Mouse (Mus musculus): ENCODE measurements at regions not wholly inside any gene's neighbourhood (a gene's known extent, or its start where the extent isn't known, plus 50 kb on each side); places are given as distances from the start of the nearest gene placed in this dataset.

DNA sequence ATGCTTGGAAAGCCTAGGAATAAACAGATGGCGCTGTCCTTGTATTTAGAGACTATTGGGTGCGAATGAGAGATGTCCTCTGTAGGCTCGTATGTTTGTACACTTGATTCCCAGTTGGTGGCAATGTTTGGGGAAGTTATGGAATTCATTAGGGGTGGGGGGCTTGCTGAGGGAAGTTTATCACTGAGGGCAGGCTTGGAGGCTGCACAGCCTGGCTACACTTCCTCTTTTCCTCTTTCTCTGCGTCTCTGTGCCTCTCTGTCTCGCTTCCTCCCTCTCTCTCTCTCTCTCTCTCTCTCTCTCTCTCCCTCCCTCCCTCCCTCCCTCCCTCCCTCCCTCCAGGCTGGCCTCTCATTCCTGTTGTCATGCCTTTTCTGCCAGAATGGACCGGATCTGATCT, 104.2 kb upstream of the Arid2 start:
- DNase-seq (ENCODE audit: low spot score in 2 of 2) = no peak

DNA sequence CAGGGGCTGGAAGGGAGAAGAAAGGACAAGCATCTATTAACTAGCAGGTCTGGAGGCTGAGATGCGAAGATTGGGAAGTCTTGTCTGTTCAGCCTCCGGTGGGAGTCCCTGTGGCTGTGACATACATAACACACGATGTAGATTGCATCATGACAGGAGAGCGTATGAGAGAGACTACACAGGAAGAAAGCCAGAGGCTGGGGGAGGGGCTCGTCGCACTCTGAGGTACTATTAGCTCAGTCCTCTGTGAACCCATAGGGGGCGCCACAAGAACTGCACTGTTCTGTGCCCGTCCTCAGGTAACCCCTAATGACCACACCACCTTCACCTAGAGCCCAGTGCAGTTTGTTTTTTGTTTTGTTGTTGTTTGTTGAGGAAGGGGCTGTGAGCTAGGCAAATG, 102.7 kb upstream of the Arid2 start:
- DNase-seq (ENCODE audit: low spot score in 2 of 2) = no peak

DNA sequence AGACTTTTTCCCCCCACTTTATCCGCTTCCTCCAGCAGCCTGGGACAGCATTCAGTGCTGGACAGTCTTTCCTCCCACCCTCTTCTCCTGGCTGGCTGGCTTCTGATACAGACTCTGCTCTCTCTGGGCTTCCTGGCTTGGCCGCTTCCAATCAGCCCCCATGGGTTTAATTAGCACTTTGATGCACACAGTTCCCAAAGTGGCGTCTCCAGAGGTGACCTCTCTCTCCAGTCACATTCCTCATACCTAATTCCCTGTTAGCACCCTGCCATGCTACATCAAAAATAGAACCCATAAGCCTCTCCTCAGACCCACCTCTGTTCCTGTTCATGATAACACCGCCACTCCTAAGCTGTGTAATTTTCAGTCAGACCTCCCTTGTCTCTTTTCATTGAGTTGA, 101.9 kb upstream of the Arid2 start:
- no peak for DNase-seq (ENCODE audit: low spot score in 2 of 2)

DNA sequence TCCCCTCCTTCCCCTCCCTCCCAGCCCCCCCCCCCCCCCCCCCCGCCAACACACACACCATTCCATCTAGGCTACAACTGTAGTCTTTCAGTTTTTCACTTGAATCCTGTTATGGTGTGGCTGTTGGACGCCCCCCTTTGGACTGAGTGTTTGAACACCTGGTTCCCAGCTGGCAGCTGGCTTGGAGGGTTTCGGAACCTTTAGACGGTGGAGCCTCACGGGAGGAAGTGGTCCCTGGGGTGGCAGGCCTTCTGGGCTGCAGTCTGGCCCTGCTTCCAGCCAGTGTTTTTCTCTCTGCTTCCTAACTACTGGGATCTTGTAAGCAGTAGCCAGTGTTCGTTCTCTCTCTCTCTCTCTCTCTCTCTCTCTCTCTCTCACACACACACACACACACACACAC, 101.4 kb upstream of the Arid2 start:
- DNase-seq (ENCODE audit: low spot score in 2 of 2) = no peak

DNA sequence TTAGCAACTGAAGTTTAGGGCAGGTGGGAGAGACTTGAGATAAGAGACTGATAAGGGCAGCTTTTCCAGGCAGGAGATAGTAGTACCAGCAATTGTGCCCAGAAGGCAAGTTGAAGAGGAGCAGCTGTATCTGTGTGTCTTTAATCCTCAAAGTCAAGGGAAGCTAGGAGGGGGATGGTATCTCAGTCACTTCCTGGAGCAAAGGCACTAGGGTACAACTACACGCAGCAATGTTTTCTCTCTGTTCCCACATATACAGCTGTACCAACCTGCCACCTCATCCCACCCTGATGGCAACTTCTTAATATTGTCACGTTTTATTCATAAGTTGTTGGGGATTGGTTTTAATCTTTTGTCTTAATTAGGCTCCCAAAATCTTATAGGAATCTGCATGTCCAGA, 97.8 kb upstream of the Arid2 start:
- no peak for DNase-seq (ENCODE audit: low spot score in 2 of 2)

DNA sequence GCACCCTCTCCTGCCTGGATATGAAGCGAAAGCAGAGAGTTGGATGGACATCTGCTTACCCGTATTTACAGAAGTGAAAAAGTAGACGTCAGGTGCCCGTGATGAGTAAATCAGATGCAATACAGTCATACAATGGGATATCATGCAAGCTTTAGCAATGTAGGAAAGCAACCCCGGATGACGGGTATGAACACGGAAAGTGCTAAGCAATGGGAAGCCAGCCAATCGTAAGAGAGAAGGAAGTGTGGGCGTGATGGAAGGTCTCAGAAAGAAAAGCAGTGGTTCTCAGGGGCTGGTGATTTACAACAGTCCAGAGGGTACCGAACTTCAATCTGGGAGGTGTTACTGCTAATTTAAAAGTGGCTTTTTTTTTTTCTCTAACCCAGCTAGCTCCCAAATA, 89.9 kb upstream of the Arid2 start:
- no peak for DNase-seq (ENCODE audit: low spot score in 2 of 2)

DNA sequence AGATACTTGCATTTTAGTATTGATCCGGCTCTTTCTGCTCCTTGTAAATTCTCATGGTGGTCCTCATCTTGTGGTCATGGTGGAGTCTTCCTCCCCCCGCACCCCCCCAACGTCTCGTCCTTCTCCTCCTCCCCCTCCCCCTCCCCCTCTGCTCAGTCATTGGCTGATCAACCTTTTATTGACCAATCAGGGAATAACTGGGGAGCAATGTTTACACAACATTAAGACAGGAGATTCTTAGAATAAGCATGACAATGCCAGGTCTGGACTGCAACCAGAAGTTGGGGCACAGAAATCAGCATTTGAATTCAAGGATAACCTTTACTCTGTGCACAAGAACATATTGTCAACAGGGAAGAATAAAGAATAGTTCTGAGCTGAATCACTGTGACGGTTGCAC, 89.4 kb upstream of the Arid2 start:
- no peak for DNase-seq (ENCODE audit: low spot score in 2 of 2)

DNA sequence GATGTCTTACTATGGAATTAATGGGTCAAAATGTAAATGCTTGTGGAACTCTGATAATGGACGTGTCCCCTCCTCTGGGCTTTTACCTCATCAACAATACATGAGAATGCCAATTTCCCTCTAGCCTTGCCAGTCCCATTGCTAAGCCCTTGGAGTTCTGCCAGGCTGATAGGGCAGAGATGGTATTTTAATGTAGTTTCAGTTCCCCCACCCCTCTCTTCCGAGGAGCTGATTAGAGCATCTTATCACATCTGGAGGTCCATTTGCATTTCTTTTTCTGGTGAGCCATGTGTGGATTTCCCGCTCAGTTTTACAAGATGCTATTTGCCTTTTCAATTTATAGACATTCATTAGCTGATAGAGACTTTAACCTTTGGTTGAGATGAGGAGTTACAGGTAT, 86.0 kb upstream of the Arid2 start:
- no peak for DNase-seq (ENCODE audit: low spot score in 2 of 2)

DNA sequence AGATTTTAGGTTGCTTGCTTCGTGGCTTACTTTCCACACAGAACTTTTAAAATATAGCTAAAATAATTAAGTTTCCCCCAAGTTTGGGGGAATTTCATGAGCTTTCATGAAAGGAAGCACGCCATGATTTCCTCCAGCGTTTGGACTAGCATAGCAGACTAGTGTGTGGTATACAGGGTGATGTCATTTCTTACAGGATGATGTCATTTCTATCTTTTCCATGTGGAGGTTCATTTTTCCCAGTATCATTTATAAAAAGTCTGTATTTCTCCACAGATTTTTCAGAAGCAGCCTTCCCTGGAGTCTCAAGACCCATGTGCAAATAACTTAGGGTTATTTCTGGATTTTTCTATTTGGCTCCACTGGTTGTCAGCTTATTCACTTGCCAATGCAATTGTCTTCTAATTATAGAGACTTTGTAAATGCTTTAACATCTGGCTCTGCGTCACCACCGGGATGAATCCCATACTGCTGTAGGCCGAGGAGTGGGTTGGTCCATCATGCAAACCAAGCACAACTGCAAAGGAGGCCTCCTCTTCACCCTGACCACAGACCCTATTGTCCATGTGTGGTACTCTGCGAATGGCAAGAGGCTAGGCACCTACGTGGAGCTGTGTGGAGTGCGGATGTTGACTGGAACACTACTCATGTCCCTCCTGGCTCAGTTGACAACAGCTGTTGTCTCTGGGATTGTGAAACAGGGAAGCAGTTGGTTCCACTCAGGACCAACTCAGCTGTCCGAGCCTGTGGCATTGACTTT, 85.4 kb upstream of the Arid2 start:
- no peak for DNase-seq (ENCODE audit: low spot score in 2 of 2)

DNA sequence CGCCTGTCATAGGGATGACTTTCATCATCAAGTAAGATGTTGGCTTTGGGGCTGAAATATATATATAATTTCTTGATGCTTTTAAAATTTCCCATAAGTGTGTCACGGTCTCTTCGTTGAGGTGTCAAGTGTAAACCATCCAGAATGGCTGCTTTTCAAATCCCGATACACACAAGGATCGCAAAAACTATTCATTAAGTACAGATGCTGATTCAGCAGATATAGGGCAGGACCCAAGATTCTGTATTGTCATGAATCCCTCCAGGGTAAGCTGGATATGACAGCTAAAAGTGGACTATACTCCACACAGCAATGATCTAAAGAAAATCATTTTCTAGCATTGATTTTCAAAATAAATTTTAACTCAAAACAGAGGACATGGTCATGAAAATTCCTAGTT, 83.1 kb upstream of the Arid2 start:
- no peak for DNase-seq (ENCODE audit: low spot score in 2 of 2)

DNA sequence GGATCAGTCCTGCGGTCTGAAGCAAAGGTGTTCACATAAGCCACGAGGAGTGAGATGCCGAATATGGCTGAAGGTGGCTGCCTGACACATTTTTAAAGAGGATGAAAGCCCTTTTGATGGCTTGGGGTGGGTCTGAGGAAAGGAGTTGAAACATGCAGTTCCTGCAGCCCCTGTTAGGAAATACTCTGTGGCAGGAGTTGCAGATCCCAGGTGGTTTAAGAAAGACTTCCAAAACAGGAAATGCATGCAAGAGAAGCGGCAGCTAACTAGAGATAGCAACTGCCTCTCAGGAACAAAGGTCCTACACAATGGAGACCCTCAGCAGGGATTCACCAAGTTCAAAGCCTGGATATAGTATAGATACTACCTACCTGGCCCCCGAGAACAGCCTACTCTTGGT, 82.7 kb upstream of the Arid2 start:
- no peak for DNase-seq (ENCODE audit: low spot score in 2 of 2)

DNA sequence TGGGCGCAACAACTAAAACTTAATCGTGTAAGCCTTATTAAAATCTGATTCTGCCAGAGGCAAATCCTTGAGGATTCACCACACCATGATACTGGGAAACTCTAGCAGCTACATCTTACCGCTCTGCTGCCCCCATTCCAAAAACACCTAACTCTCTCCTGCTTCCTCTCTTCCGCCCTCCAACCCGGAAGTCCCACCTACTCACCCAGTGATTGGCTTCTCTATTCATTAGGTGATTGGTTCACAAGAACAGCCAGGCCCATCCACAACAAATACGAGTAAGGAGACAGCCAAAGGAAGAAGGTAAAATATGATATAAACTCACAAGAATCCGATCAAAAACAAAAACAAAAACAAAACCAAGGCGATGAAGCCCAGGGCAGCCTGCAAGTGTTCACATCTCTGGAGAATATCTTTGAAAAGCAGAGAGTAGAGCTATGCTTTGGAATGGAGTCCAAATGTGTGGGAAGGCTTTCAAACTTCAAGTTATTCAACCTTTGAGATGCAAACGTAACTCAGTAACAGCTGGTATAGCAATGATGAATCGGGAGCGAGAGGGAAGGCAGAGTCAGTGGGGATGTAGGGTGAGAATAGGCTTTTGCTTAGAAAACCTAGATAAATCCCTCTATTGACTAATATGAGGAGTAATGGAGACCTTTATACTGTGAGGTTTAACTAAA, 76.5 kb upstream of the Arid2 start:
- no peak for DNase-seq (ENCODE audit: low spot score in 2 of 2)

DNA sequence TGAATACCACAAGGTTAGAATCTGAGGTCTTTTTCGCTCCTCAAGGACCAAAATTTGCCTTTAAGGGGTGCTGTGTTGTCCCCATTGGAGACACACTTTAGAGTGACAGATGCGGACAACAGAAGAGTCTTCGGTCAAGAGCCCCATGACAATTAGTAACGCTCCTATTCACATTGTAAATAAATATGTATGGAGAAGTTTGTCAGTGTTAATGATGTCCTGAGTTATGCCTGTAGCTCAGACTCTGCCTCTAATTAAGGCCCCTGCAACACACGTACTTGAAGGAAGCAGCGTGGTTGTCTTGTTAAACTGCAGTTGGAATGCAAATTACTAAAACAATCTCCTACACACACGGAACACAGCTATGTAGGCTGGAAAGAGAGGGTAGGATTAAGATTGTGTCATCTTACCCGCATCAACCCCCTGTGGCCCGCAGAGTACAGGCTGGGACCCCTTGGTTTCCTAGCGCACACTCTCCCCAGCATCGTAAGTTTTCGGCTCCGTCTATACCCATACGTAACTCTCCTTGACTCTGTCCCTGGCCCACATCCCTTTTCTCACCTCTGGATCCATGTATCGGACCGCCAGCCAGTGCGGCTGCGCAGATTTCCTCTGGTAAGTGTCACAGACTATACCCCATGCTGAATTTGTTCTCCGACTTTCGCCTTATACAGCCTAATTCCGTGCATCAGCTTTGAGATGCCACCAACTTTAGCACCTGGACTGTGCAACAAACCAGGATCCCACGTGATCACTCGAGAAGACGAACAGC, 73.6 kb upstream of the Arid2 start:
- no peak for DNase-seq (ENCODE audit: low spot score in 2 of 2)

DNA sequence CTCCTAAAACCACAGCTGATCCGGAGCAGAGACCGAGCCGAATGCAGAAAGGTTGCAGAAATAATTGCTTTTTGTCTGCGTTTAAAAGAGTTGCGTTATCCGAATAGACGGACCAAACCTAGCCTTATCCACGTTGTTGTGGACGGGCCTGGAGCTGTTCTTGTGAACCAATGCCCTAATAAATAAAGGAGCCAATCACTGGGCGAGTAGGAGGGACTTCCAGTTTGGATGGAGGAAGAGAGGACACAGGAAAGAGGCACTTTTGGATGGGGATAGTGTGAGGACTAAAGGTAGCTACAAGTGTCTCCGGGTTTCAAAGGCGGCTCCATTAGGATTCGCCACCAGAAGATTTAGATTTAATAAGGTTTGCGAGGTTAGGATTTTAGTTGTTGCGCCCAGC, 69.4 kb upstream of the Arid2 start:
- no peak for DNase-seq (ENCODE audit: low spot score in 2 of 2)

DNA sequence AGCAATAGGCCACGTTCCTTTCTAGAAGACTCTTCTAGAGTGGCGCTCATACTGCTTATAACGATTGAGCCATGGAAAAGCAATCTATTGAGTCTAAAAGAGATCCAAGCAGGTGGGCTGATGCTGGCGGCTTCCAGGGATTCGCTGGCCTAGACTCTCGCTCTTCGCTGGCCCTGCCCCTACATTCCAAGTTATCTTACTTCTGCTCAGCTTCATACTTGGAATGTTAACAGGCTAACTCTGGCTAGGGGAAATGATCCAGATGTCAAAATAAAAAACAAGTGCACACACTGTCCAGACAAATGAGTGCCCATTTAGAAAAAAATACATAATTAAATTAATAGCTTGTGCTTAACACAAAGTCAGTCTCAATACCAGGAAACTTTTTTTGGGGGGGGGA, 67.6 kb upstream of the Arid2 start:
- DNase-seq (ENCODE audit: low spot score in 2 of 2) = no peak

DNA sequence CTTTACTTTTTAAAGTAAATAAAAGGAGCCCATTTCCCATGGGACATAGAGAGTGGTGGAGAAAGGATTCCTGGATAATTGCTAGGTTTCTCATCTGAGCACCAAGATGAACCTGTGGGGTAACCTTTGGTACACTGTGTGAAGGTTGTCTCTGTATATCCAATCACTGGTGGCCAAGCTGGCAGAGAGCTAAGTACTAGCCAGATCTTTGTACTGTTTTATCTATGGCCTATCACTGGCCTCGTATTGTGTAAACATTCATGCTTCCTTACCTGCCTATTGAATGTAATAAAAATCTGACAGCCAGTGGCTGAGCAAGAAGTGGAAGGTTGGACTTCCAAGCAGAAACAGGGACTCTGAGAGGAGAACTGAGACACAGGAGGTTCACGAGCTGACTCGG, 55.3 kb upstream of the Arid2 start:
- DNase-seq (ENCODE audit: low spot score in 2 of 2) = no peak

DNA sequence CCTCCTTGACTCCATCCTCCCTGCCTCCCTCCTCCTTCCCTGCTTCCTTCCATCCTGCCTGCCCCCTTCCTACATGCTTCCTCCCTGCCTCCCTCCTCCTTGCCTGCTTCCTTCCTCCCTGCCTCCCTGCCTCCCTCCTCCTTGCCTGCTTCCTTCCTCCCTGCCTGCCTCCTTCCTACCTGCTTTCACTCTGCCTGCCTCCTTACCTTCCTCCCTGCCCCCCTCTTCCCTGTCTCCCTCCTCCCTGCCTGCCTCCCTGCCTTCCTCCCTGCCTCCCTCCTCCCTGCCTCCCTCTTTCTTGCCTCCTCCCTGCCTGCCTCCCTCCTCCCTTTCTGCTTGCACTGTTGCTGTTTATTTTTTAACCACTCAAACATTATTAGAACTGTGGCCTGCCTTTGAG, 54.2 kb upstream of the Arid2 start:
- no peak for DNase-seq (ENCODE audit: low spot score in 2 of 2)

DNA sequence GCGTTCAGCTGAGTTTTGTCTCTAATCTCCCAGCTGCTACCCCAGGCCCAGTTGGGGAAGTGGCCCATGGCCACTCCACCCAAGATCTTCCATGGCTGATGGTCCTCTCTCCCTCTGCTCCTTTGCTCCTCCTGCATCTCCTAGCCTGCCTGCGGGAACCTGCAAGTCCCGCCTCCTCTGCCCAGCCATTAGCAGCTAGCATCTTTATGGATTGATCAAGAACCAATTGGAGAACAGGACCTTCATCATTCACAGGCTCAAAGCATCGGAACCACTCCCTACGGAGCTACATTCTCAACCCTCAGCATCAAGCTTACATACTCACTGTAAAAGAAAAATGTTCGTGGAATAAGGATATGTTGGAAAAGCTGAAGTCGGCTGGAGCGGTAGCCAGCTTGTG, 52.5 kb upstream of the Arid2 start:
- peak in 1 of 2 experiments; percentile 15 for DNase-seq (ENCODE audit: low spot score in 2 of 2)
